Mouse (Mus musculus) lung, postnatal 25 days (tissue): ENCODE measurements at regions not wholly inside any gene's neighbourhood (a gene's known extent, or its start where the extent isn't known, plus 50 kb on each side); places are given as distances from the start of the nearest gene placed in this dataset.
A peak's percentile ranks its signal among the peaks of the same experiment; 100 is the strongest.

Source experiments
- DNase-seq: peaks from one replicate; pipeline ENCODE4 v3.0.0; 2022; ENCODE audit warnings: low spot score

DNA sequence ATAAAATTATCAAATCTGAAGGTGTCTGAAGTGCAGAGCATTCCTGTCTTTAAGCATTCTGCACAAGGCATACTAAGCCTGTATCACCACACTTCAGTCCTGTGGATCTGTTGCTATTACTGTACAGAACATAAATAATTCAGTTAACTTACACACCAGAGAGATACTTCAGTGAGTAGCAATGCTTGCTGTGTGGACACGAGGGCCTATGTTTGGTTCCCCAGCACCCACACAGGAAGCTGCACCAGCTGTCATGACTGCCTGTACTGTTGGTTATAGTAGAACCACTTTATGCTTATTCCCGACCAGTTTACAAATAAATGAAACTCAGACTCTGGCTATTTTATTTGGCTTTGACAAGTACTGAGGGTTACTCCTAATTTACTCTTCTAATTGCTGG lies 271.7 kb downstream of the Slc30a10 start:
- DNase-seq: no peak

DNA sequence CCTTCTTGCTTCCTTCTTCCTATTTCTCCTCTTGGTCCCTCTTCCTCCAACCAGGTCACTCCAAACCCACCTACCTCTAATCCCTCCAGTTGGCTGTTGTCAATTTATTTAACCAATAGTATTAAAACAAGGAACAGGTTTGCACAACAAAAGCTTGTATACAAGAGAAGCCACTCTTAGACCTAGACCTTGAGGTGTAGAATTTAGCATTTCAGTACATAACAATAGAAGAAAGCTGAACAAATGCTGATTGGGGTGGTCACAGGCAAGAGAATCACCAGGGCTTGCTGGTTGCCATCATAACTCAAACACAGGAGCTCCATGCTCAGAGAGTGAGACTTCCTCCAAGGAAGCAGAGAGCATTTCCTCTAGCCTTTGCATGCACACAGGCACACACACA lies 272.2 kb downstream of the Slc30a10 start:
- DNase-seq: no peak

DNA sequence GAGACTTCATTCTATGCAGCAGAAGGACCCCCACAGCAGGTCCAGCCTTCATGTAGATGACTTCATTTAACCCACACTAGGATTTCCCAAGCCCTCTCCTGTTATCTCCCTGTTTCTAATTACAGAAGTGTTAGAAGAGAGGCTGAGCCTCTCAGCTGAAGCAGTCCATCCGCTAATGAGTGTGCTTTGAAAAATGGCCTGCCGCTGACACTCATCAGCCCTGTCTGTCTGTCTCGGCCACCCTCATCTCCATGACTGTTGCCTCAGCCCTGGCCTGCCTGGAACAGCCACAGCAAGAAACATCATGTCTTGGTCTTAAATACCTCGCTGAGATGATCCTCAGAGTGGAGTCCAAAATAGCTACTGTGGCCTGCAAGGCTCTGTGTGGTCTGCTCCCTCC lies 273.1 kb downstream of the Slc30a10 start:
- no peak for DNase-seq

DNA sequence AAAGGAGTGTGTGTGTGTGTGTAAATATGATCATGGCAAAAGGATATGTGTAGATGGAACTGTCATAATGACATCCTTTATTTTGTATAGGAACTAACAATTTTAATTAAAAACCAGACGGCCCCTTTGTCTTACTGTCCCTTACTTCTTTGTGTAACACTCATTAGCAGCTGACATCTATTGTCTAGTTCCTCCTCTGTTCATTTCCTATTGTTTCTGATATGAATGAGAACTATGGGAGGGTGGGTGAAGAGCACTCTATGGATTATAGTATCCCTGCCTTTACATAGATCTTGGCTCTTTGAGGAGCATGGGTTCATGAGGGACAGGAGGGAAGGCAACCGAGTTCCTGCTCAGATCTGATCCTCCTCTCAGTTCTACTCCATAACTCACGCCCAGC lies 273.8 kb downstream of the Slc30a10 start:
- no peak for DNase-seq

DNA sequence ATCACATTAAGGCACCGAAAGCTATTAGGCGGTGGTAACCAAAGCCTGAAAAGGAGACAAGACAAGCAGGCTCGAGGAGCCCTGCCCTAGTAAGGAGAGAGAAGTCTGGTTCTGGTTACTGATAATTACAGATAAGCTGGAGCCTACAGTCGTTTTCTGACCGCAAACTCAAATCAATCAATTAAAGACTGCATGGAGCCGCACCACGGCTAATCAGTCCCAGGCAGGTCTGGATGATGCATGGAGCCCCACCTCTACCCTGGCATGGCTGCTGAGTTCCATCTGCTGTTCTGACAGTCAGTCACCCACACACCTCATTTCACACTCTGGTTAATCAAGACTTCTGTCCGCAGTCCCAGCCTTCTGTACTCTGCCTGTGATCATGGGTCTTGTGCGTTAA lies 276.4 kb downstream of the Slc30a10 start:
- DNase-seq: no peak

- no peak for DNase-seq
These were observed 282.1 kb downstream of the Slc30a10 start for GRCm38 (mm10) chr1:185736773-185737172.

DNA sequence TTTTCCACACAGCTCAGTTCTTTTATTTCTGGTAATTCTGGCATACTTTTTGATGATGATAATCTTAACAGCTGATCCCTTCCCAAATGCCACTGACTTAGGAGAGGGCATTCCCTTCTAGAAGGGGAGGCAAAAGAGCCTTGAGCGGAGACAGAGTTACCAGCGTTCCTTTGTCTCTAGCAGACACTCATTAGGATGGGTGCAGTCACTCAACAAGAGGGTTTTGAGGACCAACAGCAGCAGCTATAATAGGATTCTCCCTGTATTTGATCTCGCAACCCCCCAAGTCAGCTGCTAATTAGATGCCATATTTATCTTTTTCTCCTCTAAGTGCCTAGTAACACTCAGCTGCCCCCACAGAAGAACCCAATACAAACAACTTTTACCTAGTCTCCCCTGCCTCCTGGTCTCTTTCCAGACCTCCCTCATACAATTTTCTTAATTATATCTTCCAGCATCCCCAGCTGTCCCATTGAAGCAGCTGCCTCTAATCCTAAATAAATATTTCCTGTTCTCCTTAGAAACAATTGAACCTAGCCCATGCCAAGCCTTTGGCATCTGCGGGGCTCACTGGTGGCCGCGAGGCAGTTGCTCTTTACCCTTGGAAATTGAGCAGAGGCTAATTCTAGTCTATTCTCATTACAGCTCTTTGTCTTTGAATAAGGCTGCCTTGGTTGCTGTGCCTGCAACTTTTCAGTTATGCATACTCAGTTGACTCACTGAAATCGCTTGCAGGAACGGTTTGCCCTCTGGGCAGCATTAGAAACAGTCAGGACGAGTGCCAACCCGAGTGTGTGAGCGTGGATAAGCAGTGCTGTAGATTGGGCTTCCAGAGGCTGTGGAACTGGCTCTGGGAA lies 286.6 kb downstream of the Slc30a10 start:
- DNase-seq: no peak

DNA sequence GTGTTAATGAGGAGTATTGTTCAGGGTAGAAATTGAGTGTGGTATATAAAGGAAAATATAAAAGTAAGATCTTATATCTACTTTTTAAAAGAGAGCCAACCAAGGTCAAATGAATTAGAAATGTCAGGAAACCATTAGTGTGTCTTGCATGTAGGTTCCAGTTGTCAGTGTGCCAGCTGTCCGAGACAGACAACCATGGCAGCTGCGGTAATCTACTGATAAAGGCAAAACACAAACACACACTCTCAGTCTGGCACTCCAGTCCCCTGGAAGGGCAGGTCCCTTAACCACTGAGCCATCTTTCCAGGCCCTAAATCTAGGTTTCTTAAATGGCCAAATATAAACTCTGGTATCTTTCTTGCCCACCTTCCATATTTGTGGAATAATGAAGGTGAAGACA lies 294.6 kb downstream of the Slc30a10 start:
- DNase-seq: no peak

DNA sequence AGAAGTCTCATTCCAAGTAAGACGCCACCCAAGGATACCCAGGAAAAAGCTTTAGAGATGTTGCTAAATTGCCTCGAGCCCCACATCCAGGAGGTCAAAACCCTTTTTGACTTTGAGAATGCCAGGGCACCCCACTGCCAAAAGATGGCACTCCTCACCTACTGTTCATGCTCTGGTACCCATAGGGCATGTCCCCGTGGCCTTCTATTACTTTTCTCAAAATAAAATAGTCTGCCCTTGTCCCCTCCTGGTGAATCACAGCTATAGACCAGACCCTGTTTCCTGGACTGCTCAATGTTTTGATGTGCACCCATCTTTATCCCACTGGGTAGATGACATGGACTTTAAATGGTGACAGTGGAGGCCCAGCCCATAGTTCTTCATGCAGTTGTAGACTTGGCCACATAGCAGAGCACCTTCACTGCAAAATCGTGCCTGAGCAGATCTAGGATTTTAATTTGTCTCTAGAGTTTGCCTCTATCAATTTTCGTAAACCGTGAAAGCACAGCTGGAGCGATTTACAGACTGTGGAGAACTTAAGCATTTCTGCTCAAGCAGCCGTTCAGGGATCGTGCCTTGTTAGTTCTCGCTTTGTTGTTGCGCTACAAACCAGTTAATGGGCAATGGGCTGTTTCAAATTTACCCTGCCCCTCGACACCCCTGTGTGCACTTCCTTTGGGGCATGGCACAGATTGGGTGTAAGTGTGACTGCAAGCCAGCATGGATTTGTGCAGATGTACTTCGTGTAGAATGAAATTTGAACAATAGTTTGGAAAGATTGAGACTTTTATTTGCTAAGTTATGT lies 300.0 kb downstream of the Slc30a10 start:
- DNase-seq: no peak

DNA sequence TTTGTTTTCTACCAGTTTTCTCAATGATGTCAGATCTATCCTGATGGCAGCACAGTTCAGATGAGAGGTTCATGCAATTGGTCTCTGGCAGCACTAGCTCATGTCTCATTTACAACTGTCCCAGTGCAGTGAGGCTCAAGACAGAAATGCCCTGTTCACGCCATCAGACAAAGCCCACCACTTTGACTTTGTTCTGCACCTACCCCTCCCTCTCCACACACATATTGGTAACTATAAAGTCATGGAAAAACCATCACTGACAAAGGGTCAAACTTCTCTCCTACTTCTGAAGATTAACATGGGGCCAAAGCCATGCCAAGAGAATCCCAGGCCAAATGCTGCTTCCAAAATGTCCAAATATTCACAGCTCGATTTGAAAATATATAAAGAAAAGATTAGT lies 302.7 kb downstream of the Slc30a10 start:
- no peak for DNase-seq

- DNase-seq: no peak
These were observed 319.6 kb downstream of the Slc30a10 start for GRCm38 (mm10) chr1:185774202-185774601.

- no peak for DNase-seq
These were observed 325.0 kb downstream of the Slc30a10 start for GRCm38 (mm10) chr1:185779604-185780003.

DNA sequence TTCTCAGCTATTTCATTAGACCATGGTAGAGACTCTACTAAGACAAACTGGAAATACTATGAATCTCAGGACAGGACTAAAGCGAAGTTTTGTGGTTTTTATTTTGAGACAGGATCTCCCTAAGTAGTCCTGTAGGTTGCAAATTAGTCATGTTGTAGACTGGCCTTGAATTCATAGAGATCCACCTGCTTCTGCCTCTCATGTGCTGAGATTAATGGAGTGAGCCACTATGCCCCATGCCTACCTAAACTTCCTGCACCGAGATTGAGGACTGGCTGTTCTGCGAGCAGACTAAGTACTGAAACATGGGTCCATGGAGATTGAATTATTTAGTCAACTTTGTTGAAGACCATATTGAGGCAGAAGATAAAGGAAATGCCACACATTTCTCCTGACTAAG lies 315.0 kb downstream of the Lyplal1 start:
- DNase-seq: no peak

- DNase-seq: no peak
These were observed 302.2 kb downstream of the Lyplal1 start for GRCm38 (mm10) chr1:185814901-185815300.

GRCm38 (mm10) chr1:185819044-185819443 lies 298.1 kb downstream of the Lyplal1 start:
- DNase-seq: no peak

GRCm38 (mm10) chr1:185822241-185822640 lies 294.9 kb downstream of the Lyplal1 start:
- no peak for DNase-seq

- no peak for DNase-seq
These were observed 293.9 kb downstream of the Lyplal1 start for GRCm38 (mm10) chr1:185823226-185823625.

GRCm38 (mm10) chr1:185823956-185824355 lies 293.2 kb downstream of the Lyplal1 start:
- no peak for DNase-seq

GRCm38 (mm10) chr1:185827986-185828385 lies 289.1 kb downstream of the Lyplal1 start:
- DNase-seq: no peak

GRCm38 (mm10) chr1:185828486-185828885 lies 288.6 kb downstream of the Lyplal1 start:
- no peak for DNase-seq

DNA sequence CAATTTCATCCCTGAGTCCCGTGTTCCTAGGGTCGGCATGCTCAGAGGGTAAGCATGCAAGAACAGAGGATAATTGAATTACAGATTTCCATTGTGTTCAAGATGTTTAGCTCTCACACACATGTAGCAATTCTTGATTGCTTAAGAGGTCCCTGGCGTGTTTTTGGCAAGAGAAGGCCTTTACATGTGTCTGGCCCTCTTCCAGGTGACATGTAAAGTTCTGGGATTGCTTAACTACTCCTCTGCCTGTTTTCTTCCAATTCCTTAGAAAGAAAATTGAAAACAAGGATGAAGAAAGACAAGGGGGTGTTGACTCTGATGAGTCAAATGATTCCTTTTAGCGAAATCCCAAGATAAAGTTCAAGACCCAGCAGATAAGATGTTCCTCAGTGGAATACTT lies 285.1 kb downstream of the Lyplal1 start:
- peak; percentile 1 for DNase-seq

DNA sequence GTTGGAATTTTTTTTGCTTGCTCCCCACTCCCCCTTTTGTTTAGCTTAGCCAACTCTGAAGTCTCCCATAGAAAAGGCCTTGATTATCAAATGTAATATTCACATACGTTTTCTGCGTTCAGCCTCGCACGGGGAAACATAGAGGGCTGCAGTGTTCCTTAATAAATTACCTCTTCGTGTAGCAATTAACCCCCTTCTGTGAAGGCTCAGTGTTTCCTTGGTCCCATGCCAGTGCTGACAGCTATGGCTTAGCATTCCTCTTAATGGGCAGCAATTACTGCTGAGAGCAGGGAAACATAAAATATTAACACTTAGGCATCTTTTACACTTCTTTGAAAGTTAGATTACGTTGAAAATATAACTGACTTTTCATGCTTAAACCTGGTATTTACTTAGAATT lies 282.9 kb downstream of the Lyplal1 start:
- no peak for DNase-seq

GRCm38 (mm10) chr1:185836632-185837281 lies 280.4 kb downstream of the Lyplal1 start:
- no peak for DNase-seq
